Mouse (Mus musculus): ENCODE results near the gene Gm12355.

Gene Gm12355

DNA sequence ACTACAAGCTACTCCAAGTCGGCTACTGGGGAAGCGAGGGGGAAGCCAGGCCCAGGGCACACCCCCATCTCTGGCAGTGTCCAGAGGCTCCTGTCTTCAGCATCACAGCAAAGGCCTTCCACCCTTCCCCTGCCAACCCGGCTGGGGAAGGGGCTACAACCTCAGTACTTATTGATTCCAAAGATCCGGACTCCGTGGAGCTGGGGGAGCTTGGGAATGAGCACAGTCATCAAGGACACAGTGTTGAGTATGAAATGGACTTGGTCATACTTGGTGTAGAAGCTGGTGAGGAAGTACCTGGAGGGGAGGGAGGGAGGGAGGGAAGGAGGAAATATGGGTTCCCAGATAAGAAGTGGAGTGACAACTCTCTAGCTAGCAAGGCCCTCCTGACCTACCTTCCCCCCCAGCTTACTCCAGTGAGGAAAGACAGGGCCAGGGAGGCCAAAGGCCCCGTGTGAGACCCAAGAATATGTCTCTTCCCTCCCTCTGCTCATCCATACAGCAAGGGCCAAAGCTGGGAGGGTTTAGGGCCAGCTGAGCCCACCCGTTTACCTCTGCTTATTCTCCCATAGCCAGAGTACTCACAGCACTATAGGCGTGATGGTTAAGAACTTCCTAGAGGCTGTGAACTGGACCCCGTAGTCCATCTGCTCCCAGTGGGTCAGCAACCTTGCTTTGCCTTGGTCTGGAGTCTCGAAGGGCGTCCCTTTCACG lies 42.8 kb downstream of the Gm12355 start:
- no peak for DNase-seq (ENCODE audit: low read depth, low spot score)

DNA sequence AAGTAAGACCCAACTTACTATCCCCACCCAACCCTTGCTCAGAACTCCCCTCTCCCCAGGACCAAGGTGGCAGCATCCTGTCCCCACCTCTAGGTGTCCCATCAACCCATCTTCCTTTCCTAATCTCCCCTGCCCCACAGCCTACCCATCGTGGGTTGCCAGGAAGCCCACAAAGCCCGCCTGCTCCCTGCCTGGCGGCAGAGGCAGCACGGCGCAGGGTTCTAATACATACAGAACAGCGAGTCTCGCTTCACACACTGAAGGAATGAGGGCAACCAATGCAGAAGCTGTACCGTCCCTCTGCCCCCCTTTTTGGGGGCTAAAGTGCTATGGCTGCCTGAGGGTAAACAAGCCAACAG lies 43.5 kb downstream of the Gm12355 start:
- no peak for DNase-seq (ENCODE audit: low read depth, low spot score)

GRCm38 (mm10) chr11:98581286-98582029 lies 44.0 kb downstream of the Gm12355 start:
- DNase-seq (ENCODE audit: low read depth, low spot score), result no peak

- DNase-seq (ENCODE audit: low read depth, low spot score), result no peak
These were observed 45.0 kb downstream of the Gm12355 start for GRCm38 (mm10) chr11:98580301-98581121.

DNA sequence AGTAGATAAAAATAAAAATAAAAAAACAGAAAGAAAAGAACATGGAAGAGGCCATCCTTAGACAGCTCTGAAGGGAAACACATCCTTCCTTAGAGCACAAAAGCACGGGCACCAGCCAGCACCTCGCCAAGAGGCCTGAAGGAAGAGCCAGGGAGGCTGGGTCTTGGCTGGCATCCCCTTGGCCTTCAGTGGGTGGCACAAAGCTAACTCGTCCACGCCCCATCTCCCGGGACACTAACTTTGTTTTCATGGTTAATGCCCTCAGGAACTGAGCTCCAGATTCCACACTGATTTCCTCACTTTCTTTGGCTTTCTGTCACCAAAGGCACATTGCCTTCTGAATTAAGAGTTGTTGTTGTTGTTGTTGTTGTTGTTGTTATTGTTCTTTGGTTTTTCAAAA lies 47.7 kb downstream of the Gm12355 start:
- no peak for DNase-seq (ENCODE audit: low read depth, low spot score)
